Mouse (Mus musculus) lung, embryonic 15.5 days (tissue): ENCODE results near the gene Supv3l1. TPM values are rescaled to one million over a fixed set of nuclear protein-coding genes. Genes with fewer than 3 reads are reported as not detected.
"Not testable (repeated sequence)": the region's sequence is repeated elsewhere in the genome, so short reads cannot be mapped to it uniquely, and the experiment has no call there.

Experiments
- ATAC-seq: fragments of 200-750 bp; cut with Nextera tagmentation; 2 replicates; pipeline ENCODE4 v1.8.0; 2017; ENCODE audit warnings: moderate number of reproducible peaks, borderline replicate concordance; ENCODE audit not compliant: low FRiP score, low TSS enrichment; ENCODE audit errors: extremely low read depth
- H3K27ac ChIP-seq: fragments of 300-500 bp; sonication (generic); 2 replicates; pipeline ENCODE4 v1.5.1; 2015; ENCODE audit warnings: moderate library complexity, mild to moderate bottlenecking, inconsistent platforms
- H3K27me3 ChIP-seq: fragments of 300-500 bp; sonication (generic); 2 replicates; pipeline ENCODE4 v1.6.1; 2015; ENCODE audit warnings: inconsistent platforms
- H3K36me3 ChIP-seq: fragments of 300-500 bp; sonication (generic); 2 replicates; pipeline ENCODE4 v1.6.1; 2015; ENCODE audit warnings: inconsistent platforms
- H3K4me1 ChIP-seq: fragments of 300-500 bp; sonication (generic); 2 replicates; pipeline ENCODE4 v1.6.1; 2015; ENCODE audit warnings: inconsistent platforms
- H3K4me2 ChIP-seq: fragments of 300-500 bp; sonication (generic); 2 replicates; pipeline ENCODE4 v1.6.1; 2015; ENCODE audit warnings: inconsistent platforms, mild to moderate bottlenecking, moderate library complexity
- H3K4me3 ChIP-seq: fragments of 300-500 bp; sonication (generic); 2 replicates; pipeline ENCODE4 v1.5.1; 2015; ENCODE audit warnings: mild to moderate bottlenecking, inconsistent platforms
- H3K9ac ChIP-seq: fragments of 300-500 bp; sonication (generic); 2 replicates; pipeline ENCODE4 v1.6.1; 2015; ENCODE audit warnings: inconsistent platforms
- H3K9me3 ChIP-seq: fragments of 300-500 bp; sonication (generic); 2 replicates; pipeline ENCODE4 v1.6.1; 2016; ENCODE audit warnings: inconsistent platforms
- WGBS: fragments of 180-500 bp; shearing (Covaris S2); methylation state at CpG from one replicate; pipeline ENCODE4 v1.1.7; 2015; 5-methylcytosine and 5-hydroxymethylcytosine counted together
- polyA plus RNA-seq: library from polyadenylated mRNA; unstranded; fragments of >200 nt; fragmentation: Nextera tagmentation; extraction: Ambion mirVana; gene quantifications from 2 replicates; pipeline ENCODE4 v1.2.1, GENCODE M21; 2015

Gene Supv3l1
- 26.0 and 27.0 TPM in 2 replicates for polyA plus RNA-seq

- H3K4me1 ChIP-seq = peaks cover 13% of the 10 kb centered on the region
- H3K4me3 ChIP-seq = peak within 1 kb of the TSS; percentile 86
- peak within 1 kb of the TSS; percentile 67 for H3K4me2 ChIP-seq
- ATAC-seq = peak; percentile 89; the same call in 1 of the 2 replicates
- H3K27me3 ChIP-seq = no peaks in the 10 kb centered on the region
- WGBS = under 1% methylated on average over 73 of the region's 73 CpGs
- H3K9me3 ChIP-seq = no peaks in the 10 kb centered on the region
- H3K27ac ChIP-seq = peak within 1 kb of the TSS; percentile 85
- H3K9ac ChIP-seq = peak within 1 kb of the TSS; percentile 94
- peaks cover 24% of the 10 kb centered on the region; the same call in 1 of the 2 replicates for H3K36me3 ChIP-seq
These were observed at the start of gene Supv3l1, which contains the start of gene 4930507D05Rik for GRCm38 (mm10) chr10:62449364-62450279. Gene Supv3l1, minus strand, starts transcription at chr10:62449738. Gene 4930507D05Rik, plus strand, starts transcription at chr10:62449489.

GRCm38 (mm10) chr10:62491681-62492080 lies 42.1 kb upstream of the Supv3l1 start:
- ATAC-seq = not testable (repeated sequence)

GRCm38 (mm10) chr10:62488266-62488665 lies 38.7 kb upstream of the Supv3l1 start:
- WGBS = 12% methylated on average over 1 of the region's 1 CpGs
- H3K4me2 ChIP-seq = no peak overlapping the region

More at GRCm38 (mm10) chr10:62491681-62492080, 42.1 kb upstream of the Supv3l1 start:
- WGBS = 80% methylated on average over 3 of the region's 3 CpGs
- not testable (repeated sequence) for H3K4me1 ChIP-seq, H3K36me3 ChIP-seq, H3K4me3 ChIP-seq, H3K9ac ChIP-seq, H3K27me3 ChIP-seq, H3K27ac ChIP-seq, H3K9me3 ChIP-seq, H3K4me2 ChIP-seq

GRCm38 (mm10) chr10:62486618-62487415 lies 37.3 kb upstream of the Supv3l1 start, which contains the start of gene Vps26a:
Gene Vps26a, minus strand, starts transcription at chr10:62486805.
- no peaks in the 10 kb centered on the region for H3K36me3 ChIP-seq
- WGBS = under 1% methylated on average over 58 of the region's 59 CpGs
- H3K4me3 ChIP-seq = peak within 1 kb of the TSS; percentile 73
- no peaks in the 10 kb centered on the region for H3K27me3 ChIP-seq
- peak within 1 kb of the TSS; percentile 93 for H3K27ac ChIP-seq
- H3K9ac ChIP-seq = peak within 1 kb of the TSS; percentile 65
- H3K4me2 ChIP-seq = peak within 1 kb of the TSS; percentile 67
- H3K4me1 ChIP-seq = peaks cover 16% of the 10 kb centered on the region; the same call in 1 of the 2 replicates
- H3K9me3 ChIP-seq = no peaks in the 10 kb centered on the region
- peak; percentile 91 for ATAC-seq

More at GRCm38 (mm10) chr10:62488266-62488665, 38.7 kb upstream of the Supv3l1 start:
- ATAC-seq = no peak
- Histone ChIP-seq H3K9me3 (no peaks in the 10 kb centered on the region), H3K4me1 (peaks cover 16% of the 10 kb centered on the region; the same call in 1 of the 2 replicates), H3K36me3 (no peaks in the 10 kb centered on the region), H3K27ac (no peak overlapping the region), H3K4me3 (no peak overlapping the region), H3K9ac (no peak overlapping the region), H3K27me3 (no peaks in the 10 kb centered on the region)

GRCm38 (mm10) chr10:62485878-62486582 lies 36.5 kb upstream of the Supv3l1 start:
- H3K9me3 ChIP-seq = no peaks in the 10 kb centered on the region
- H3K27me3 ChIP-seq = no peaks in the 10 kb centered on the region
- under 1% methylated on average over 48 of the region's 48 CpGs for WGBS
- no peaks in the 10 kb centered on the region for H3K36me3 ChIP-seq
- peak overlapping the region; percentile 65 for H3K9ac ChIP-seq
- peak; percentile 75 for ATAC-seq
- H3K4me1 ChIP-seq = peaks cover 16% of the 10 kb centered on the region; the same call in 1 of the 2 replicates
- peak overlapping the region; percentile 65 for H3K27ac ChIP-seq
- H3K4me2 ChIP-seq = peak overlapping the region; percentile 67
- H3K4me3 ChIP-seq = peak overlapping the region; percentile 73

- Histone ChIP-seq H3K4me2 (no peak overlapping the region), H3K27me3 (no peaks in the 10 kb centered on the region), H3K9ac (no peak overlapping the region), H3K9me3 (no peaks in the 10 kb centered on the region), H3K27ac (no peak overlapping the region), H3K4me1 (peaks cover 6% of the 10 kb centered on the region; the same call in 1 of the 2 replicates), H3K4me3 (no peak overlapping the region), H3K36me3 (no peaks in the 10 kb centered on the region)
- no peak for ATAC-seq
- WGBS = 64% methylated on average over 7 of the region's 7 CpGs
These were observed 31.7 kb upstream of the Supv3l1 start for GRCm38 (mm10) chr10:62481108-62481852.

GRCm38 (mm10) chr10:62476980-62477379 lies 27.4 kb upstream of the Supv3l1 start:
- Histone ChIP-seq H3K27me3 (no peaks in the 10 kb centered on the region), H3K27ac (no peak overlapping the region), H3K4me1 (no peaks in the 10 kb centered on the region), H3K4me3 (no peak overlapping the region), H3K9ac (no peak overlapping the region), H3K36me3 (no peaks in the 10 kb centered on the region), H3K4me2 (no peak overlapping the region), H3K9me3 (no peaks in the 10 kb centered on the region)
- 79% methylated on average over 2 of the region's 2 CpGs for WGBS
- no peak for ATAC-seq

GRCm38 (mm10) chr10:62474944-62475343 lies 25.4 kb upstream of the Supv3l1 start:
- ATAC-seq = no peak
- Histone ChIP-seq H3K4me3 (no peak overlapping the region), H3K27ac (no peak overlapping the region), H3K4me2 (no peak overlapping the region), H3K27me3 (no peaks in the 10 kb centered on the region), H3K36me3 (no peaks in the 10 kb centered on the region), H3K9ac (no peak overlapping the region), H3K4me1 (no peaks in the 10 kb centered on the region), H3K9me3 (no peaks in the 10 kb centered on the region)
- WGBS = 90% methylated on average over 10 of the region's 10 CpGs

- WGBS = 70% methylated on average over 5 of the region's 5 CpGs
- no peak for ATAC-seq
- Histone ChIP-seq H3K4me2 (no peak overlapping the region), H3K4me3 (no peak overlapping the region), H3K27ac (no peak overlapping the region), H3K9ac (no peak overlapping the region), H3K27me3 (no peaks in the 10 kb centered on the region), H3K36me3 (0 out of 2 replicates have a peak, but pooled peaks cover under 1% of the 10 kb centered on the region), H3K9me3 (no peaks in the 10 kb centered on the region), H3K4me1 (no peaks in the 10 kb centered on the region)
These were observed 21.6 kb upstream of the Supv3l1 start for GRCm38 (mm10) chr10:62471105-62471504.

- H3K27ac ChIP-seq = no peak overlapping the region
- H3K4me2 ChIP-seq = no peak overlapping the region
- H3K9me3 ChIP-seq = no peaks in the 10 kb centered on the region
- no peak overlapping the region for H3K9ac ChIP-seq
- H3K4me1 ChIP-seq = no peaks in the 10 kb centered on the region
- H3K36me3 ChIP-seq = peaks cover 2% of the 10 kb centered on the region; the same call in 1 of the 2 replicates
- no peak overlapping the region for H3K4me3 ChIP-seq
- 94% methylated on average over 4 of the region's 4 CpGs for WGBS
- no peak for ATAC-seq
- H3K27me3 ChIP-seq = no peaks in the 10 kb centered on the region
These were observed 20.2 kb upstream of the Supv3l1 start for GRCm38 (mm10) chr10:62469736-62470135.
